Mouse (Mus musculus): Measurements from ENCODE around the gene Hdac9. TPM values are rescaled to one million over a fixed set of nuclear protein-coding genes. Genes with fewer than 3 reads are reported as not detected.
A peak's percentile ranks its signal among the peaks of the same experiment; 100 is the strongest.

Hdac9 gene
- total and polyA plus RNA-seq, 3 experiments = 0.03 to 0.19 TPM; not detected in 1

DNA sequence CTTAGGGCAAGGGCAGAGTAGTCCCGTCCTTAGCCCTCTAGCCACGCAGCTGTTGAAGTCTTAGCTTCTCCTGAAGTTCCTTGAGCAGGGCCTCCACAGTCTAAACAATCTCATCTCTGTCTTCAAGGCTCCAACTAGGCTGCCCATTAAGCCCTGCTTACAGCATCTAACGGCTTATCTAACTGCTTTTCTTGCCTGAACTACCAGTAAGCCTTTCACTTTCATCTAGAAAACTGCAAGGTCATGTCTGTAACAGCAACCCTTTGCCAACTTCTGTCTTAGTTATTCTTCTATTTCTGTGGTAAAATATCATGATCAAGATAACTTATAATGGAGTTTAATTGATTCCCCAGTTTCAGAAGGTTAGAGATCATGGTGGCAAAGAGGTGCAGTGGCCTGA, 704.7 kb downstream of the Hdac9 start:
- DNase-seq (ENCODE audit: low read depth, low spot score) = no peak
- H3K27ac ChIP-seq (ENCODE audit: control insufficient read depth, low read depth, low read length) = no peak overlapping the region; the same call in 1 of the 2 replicates
- TF ChIP-seq GABPA (IDR thresholded peaks at IDR 0.05; ENCODE audit: low read depth, low read length) (no peak), MAZ (IDR thresholded peaks at IDR 0.05; ENCODE audit: low read depth, low read length) (no peak), ETS1 (IDR thresholded peaks at IDR 0.05; ENCODE audit: low read depth, low read length) (peak; percentile 28; the same call in 1 of the 2 replicates), SMC3 (IDR thresholded peaks at IDR 0.05; ENCODE audit: low read depth, low read length) (no peak), POLR2AphosphoS5 (IDR thresholded peaks at IDR 0.05; ENCODE audit: borderline replicate concordance, low read depth, low read length) (no peak), UBTF (IDR thresholded peaks at IDR 0.05; ENCODE audit: borderline replicate concordance, insufficient read depth, low read depth, low read length) (no peak), EP300 (IDR thresholded peaks at IDR 0.05; ENCODE audit: low read depth in 1 of 2, low read length in 2 of 2) (peak in 1 of 2 experiments; percentile 22; a peak in 1 of 4 replicates)

DNA sequence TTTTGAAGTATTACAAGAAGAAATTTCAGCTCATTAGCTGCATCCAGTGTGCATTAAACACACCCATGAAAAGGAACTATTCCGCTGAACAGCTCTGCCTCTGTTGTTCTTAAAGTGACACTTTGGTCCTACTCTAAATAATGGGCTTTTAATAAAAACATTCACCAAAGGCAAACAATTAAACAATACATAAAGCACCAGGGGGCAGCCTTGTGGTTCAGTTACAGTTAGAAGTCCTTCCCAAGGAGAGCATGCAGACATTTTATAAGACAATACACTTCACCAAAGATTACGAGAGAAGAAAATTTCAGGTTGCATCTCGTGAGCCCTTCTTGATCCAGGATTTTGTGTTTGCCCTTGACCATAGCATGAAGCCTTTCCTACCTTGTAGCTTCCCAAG, 715.4 kb downstream of the Hdac9 start:
- no peaks in the 10 kb centered on the region for H3K79me2 ChIP-seq (ENCODE audit: control insufficient read depth, insufficient read depth, low read length, poor library complexity)
- no peak overlapping the region for H3K9ac ChIP-seq (ENCODE audit: control insufficient read depth, low read depth, low read length, poor library complexity, severe bottlenecking)
- TF ChIP-seq MAFK (IDR thresholded peaks at IDR 0.05; ENCODE audit: borderline replicate concordance, low read depth, low read length) (no peak), E2F4 (IDR thresholded peaks at IDR 0.05; ENCODE audit: borderline replicate concordance, low read depth, low read length) (no peak), UBTF (IDR thresholded peaks at IDR 0.05; ENCODE audit: borderline replicate concordance, insufficient read depth, low read depth, low read length) (no peak), CHD2 (IDR thresholded peaks at IDR 0.05; ENCODE audit: low read length) (no peak), GATA1 (IDR thresholded peaks at IDR 0.05; ENCODE audit: low read depth, low read length) (no peak), ZKSCAN1 (IDR thresholded peaks at IDR 0.05; ENCODE audit: low read depth, low read length) (no peak), USF1 (IDR thresholded peaks at IDR 0.05; ENCODE audit: low read depth, low read length) (no peak), SIN3A (IDR thresholded peaks at IDR 0.05; ENCODE audit: low read length) (no peak)
- no peak overlapping the region for H3K27ac ChIP-seq (ENCODE audit: control insufficient read depth, low read depth, low read length)
- H3K4me1 ChIP-seq (ENCODE audit: control insufficient read depth in 1 of 2, insufficient read depth in 2 of 2, low read length in 2 of 2) = no peaks in the 10 kb centered on the region
- no peak for DNase-seq (ENCODE audit: low read depth, low spot score)
- no peak overlapping the region for H3K4me3 ChIP-seq (ENCODE audit: control insufficient read depth in 1 of 2, insufficient read depth in 1 of 2, low read depth in 2 of 2, low read length in 2 of 2)
- no peaks in the 10 kb centered on the region for H3K9me3 ChIP-seq (replicated peaks; ENCODE audit: insufficient read depth, low read length)
- H3K36me3 ChIP-seq (ENCODE audit: control insufficient read depth in 1 of 2, insufficient read depth in 2 of 2, low read length in 2 of 2) = no peaks in the 10 kb centered on the region
- no peaks in the 10 kb centered on the region for H3K27me3 ChIP-seq (ENCODE audit: control insufficient read depth in 1 of 2, insufficient read depth in 2 of 2, low read length in 2 of 2)

More for the DNA sequence above, 704.7 kb downstream of the Hdac9 start:
- Histone ChIP-seq H3K36me3 (ENCODE audit: control insufficient read depth in 1 of 2, insufficient read depth in 2 of 2, low read length in 2 of 2) (no peaks in the 10 kb centered on the region), H3K9ac (ENCODE audit: control insufficient read depth, low read depth, low read length, poor library complexity, severe bottlenecking) (no peak overlapping the region), H3K4me1 (ENCODE audit: control insufficient read depth in 1 of 2, insufficient read depth in 2 of 2, low read length in 2 of 2) (no peaks in the 10 kb centered on the region), H3K27me3 (ENCODE audit: control insufficient read depth in 1 of 2, insufficient read depth in 2 of 2, low read length in 2 of 2) (no peaks in the 10 kb centered on the region), H3K79me2 (ENCODE audit: control insufficient read depth, insufficient read depth, low read length, poor library complexity) (no peaks in the 10 kb centered on the region), H3K4me3 (ENCODE audit: control insufficient read depth in 1 of 2, insufficient read depth in 1 of 2, low read depth in 2 of 2, low read length in 2 of 2) (no peak overlapping the region), H3K9me3 (replicated peaks; ENCODE audit: insufficient read depth, low read length) (no peaks in the 10 kb centered on the region)

DNA sequence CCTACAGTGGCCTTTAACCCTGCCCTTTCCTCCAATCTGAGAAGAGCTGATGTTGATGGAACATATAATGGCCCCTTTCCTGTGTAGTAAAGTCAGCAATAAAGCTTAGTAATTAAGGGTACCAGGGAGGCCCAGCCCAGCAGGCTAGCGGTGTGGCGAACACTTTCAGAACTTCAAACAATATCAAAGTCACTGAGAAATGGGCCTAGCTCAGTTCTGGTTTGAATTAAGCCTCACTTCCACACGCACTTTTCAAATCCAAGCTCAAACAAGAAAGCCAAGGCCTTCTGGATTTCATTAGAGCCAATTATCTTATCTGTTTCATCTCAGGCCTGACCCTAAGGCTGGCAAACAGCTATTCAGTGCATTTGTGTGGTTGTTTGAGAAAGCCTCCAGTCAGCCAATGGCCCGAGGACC, 716.9 kb downstream of the Hdac9 start:
- TF ChIP-seq JUND (IDR thresholded peaks at IDR 0.05; ENCODE audit: low read depth, low read length) = no peak
- TF ChIP-seq GATA1 (IDR thresholded peaks at IDR 0.05; ENCODE audit: low read depth, low read length) = no peak
- TF ChIP-seq CHD1 (IDR thresholded peaks at IDR 0.05; ENCODE audit: low read depth, low read length) = no peak
- no peak for TF ChIP-seq USF2 (IDR thresholded peaks at IDR 0.05; ENCODE audit: borderline replicate concordance in 1 of 2, insufficient read depth in 1 of 2, low read depth in 1 of 2, low read length in 2 of 2)
- no peak for TF ChIP-seq ETS1 (IDR thresholded peaks at IDR 0.05; ENCODE audit: low read depth, low read length)
- TF ChIP-seq NELFE (IDR thresholded peaks at IDR 0.05; ENCODE audit: low read depth, low read length) = no peak
- TF ChIP-seq RAD21 (IDR thresholded peaks at IDR 0.05; ENCODE audit: low read depth, low read length) = no peak
- TF ChIP-seq POLR2AphosphoS2 (IDR thresholded peaks at IDR 0.05; ENCODE audit: low read length) = no peak
- TF ChIP-seq USF1 (IDR thresholded peaks at IDR 0.05; ENCODE audit: low read depth, low read length) = no peak
- TF ChIP-seq UBTF (IDR thresholded peaks at IDR 0.05; ENCODE audit: borderline replicate concordance, insufficient read depth, low read depth, low read length) = no peak
- H3K27ac ChIP-seq (ENCODE audit: control insufficient read depth, low read depth, low read length) = no peak overlapping the region
- no peak for DNase-seq (ENCODE audit: low read depth, low spot score)
- no peaks in the 10 kb centered on the region for H3K27me3 ChIP-seq (ENCODE audit: control insufficient read depth in 1 of 2, insufficient read depth in 2 of 2, low read length in 2 of 2)
- H3K36me3 ChIP-seq (ENCODE audit: control insufficient read depth in 1 of 2, insufficient read depth in 2 of 2, low read length in 2 of 2) = no peaks in the 10 kb centered on the region
- H3K9ac ChIP-seq (ENCODE audit: control insufficient read depth, low read depth, low read length, poor library complexity, severe bottlenecking) = no peak overlapping the region
- H3K4me1 ChIP-seq (ENCODE audit: control insufficient read depth in 1 of 2, insufficient read depth in 2 of 2, low read length in 2 of 2) = no peaks in the 10 kb centered on the region
- no peaks in the 10 kb centered on the region for H3K79me2 ChIP-seq (ENCODE audit: control insufficient read depth, insufficient read depth, low read length, poor library complexity)
- H3K4me3 ChIP-seq (ENCODE audit: control insufficient read depth in 1 of 2, insufficient read depth in 1 of 2, low read depth in 2 of 2, low read length in 2 of 2) = no peak overlapping the region
- H3K9me3 ChIP-seq (replicated peaks; ENCODE audit: insufficient read depth, low read length) = no peaks in the 10 kb centered on the region
